Mouse (Mus musculus) adrenal gland, postnatal 25 days (tissue): Measurements from ENCODE around the gene Fam196b. TPM values are rescaled to one million over a fixed set of nuclear protein-coding genes. Genes with fewer than 3 reads are reported as not detected.

Experiments
- DNase-seq: peaks from one replicate; pipeline ENCODE4 v3.0.0; 2021; ENCODE audit warnings: mixed read lengths
- total RNA-seq: library from RNA; stranded (reverse); gene quantifications from 2 replicates; pipeline ENCODE4 v1.2.3, GENCODE M21; 2021

The Fam196b gene
- total RNA-seq, 1 experiment from 2014 or later = not detected

GRCm38 (mm10) chr11:34332344-34333031 lies 17.9 kb downstream of the Fam196b start:
- DNase-seq = no peak

- DNase-seq = no peak
These were observed 23.3 kb downstream of the Fam196b start for GRCm38 (mm10) chr11:34337907-34338306.

- DNase-seq = no peak
These were observed 25.1 kb downstream of the Fam196b start for GRCm38 (mm10) chr11:34339693-34340092.

GRCm38 (mm10) chr11:34343742-34344307 lies 29.2 kb downstream of the Fam196b start:
- no peak for DNase-seq

DNA sequence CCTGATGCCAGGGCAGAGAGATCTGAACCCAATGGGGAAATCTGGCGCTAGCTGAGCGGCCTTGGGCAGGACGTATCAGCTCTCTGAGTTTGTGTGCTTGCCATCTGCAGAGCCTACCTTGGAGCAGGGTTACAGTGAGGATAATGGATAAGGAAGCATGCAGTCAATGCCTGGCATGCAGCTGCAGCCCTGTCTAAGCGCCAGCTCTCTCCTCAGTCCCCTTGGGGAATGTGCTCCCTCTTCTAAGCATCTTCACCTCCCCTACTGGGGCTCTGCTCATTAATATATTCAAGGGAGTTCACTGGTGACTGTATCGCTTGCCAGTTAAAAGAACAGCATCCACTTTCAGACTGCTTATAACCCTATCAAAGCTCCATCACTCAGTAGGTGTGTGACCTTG lies 29.7 kb downstream of the Fam196b start:
- peak; percentile 16 for DNase-seq

- DNase-seq = peak; percentile 73
These were observed 33.8 kb downstream of the Fam196b start for GRCm38 (mm10) chr11:34348287-34348918.

GRCm38 (mm10) chr11:34349453-34350056 lies 34.9 kb downstream of the Fam196b start:
- DNase-seq = no peak

DNA sequence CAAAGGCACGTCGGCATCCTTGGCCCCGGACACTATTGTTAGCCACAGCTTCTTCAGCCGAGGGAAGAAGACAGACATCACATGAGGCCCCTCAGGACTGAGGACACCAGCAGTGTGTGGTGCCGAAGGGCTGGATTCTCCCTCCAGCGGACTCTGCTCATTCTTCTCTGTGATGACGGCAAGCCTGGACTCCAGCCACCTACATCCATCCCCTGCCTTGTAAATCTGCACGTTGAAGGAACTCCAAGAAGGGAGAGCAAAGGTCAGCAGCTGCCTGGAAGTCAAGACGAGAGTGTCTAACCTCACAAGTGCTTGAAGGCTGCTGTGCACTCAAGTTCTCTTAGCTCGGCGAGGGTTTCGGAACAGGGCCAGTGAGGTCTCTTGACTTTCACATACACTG lies 40.8 kb downstream of the Fam196b start:
- DNase-seq = no peak

- DNase-seq = no peak
These were observed 41.5 kb downstream of the Fam196b start for GRCm38 (mm10) chr11:34356109-34356508.

GRCm38 (mm10) chr11:34372224-34372623 lies 57.6 kb downstream of the Fam196b start:
- DNase-seq = no peak

DNA sequence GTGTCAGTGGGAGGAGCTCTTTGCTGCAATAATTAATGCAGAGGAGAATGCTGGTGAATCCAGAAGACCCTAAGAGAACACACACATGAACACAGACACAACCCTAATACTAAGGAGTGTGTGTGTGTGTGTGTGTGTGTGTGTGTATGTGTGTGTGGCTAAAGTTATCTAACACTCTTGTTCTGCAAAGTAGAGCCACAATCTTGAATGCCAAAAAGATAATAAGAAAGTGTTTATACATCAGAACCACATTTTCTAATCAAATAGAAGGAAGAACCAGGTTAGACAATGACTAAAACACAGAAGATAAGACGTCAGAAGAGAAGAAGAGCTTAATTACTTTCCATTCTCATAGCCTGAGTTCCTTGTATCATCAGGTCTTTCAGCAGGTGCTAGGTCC lies 60.9 kb downstream of the Fam196b start:
- DNase-seq = no peak

- no peak for DNase-seq
These were observed 63.0 kb downstream of the Fam196b start for GRCm38 (mm10) chr11:34377649-34378048.

GRCm38 (mm10) chr11:34383501-34383900 lies 68.9 kb downstream of the Fam196b start:
- DNase-seq = no peak

DNA sequence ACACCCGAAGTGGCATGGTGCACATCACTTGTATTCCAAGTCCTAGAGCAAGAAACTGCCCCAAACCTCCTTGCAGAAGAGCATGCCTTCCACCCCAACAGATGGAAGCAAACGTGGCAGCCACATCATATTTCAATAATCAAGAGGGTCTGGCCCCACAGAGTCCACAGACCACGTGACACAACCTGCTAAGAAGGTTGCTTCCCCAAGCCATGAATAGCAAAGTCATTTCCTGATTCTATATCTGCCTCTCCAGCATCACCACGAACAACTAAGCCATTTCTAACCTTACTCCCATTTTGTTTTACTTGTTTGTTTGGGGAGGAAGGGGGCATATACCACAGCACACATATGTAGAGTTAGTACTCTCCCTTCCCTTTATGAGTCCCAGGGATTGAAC lies 69.6 kb downstream of the Fam196b start:
- no peak for DNase-seq

DNA sequence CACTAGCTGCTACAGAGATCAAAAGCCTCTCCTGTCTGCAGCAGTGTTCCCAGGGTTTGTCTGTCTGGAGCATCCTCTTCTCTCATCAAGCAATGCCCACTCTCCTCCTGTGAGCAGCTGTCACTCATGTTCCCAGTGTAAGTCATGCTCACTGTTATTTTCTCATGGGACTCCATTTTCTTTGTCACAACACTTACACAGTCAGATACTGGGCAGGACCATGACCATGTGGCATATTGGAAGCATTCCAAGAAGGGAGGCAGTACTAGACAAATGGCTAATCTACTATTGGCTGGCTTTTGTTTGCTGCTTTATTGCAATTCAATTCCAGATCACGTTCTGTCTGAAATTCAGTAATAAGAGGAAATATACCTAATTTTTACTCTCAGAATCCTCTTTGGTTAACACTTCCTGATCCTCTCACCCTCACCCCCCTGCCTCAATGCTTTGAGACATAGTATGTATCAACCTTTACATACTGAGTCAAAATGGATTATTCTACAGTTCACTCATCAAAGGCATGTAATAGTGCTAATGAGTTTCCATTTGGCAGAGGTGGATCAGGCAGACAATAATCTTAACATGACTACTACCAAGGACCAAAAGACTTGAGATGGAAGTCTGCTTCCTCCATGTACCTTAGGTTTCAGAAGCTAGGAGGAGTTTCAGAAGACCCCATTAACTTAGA lies 70.5 kb downstream of the Fam196b start:
- DNase-seq = no peak

- DNase-seq = no peak
These were observed 74.9 kb downstream of the Fam196b start for GRCm38 (mm10) chr11:34389261-34390116.

- DNase-seq = no peak
These were observed 77.5 kb downstream of the Fam196b start for GRCm38 (mm10) chr11:34392105-34392504.

DNA sequence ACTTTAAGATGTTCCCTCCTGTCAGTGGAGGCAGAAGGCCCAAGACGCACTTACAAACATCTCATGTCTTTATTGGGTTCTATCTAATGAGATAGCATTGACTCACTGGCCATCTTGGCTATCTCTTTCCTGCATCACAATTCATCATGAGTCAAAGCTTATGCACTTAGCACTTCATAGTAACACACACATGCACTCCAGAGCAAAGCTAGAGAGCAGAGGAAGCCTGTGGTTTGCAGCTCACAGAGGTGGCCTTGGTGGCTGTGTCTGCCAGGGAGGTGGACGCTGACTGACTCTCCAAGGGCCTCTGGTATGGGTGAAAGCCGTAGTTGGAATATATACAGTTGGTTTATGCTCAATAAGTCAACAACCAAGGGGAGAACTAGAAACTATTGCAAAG lies 81.2 kb downstream of the Fam196b start:
- DNase-seq = no peak

DNA sequence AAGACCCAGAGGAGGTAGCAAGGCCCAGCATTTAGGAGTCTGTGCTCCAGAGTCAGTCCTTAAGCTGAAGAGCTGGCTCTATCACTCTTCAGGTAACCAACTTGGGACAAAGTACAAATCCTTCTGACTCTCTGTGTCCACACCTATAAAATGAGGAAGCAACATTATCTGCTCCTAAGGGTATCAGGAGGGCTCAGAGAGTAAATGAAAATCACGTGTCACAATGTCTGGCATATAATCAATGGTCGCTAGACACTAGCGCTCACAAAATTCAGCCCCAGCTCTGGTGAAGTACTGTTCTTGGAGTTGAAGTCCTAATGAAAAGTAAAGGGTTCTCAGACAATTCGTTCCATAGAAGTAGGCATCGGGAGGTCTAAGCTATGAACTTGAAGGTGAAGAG lies 83.0 kb downstream of the Fam196b start:
- no peak for DNase-seq

GRCm38 (mm10) chr11:34398555-34398954 lies 83.9 kb downstream of the Fam196b start:
- no peak for DNase-seq

DNA sequence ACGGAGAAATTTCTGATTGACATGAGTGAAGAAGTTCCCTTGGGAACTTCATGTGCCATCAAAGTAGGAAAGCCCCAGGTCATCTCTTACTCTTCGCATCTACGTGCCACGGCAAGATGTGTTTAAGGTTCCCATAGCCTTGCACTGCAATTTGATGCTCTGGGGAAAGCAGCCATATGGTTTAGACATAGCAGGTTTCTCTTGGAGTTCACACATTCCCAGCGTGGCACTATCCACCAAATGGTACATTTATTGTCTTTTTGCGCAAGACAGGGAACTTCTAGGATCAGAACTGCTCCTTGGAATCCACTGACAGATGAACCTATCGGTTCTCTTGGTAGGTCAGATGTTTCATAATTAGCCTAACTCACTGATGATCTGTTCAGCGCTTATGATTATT lies 86.7 kb downstream of the Fam196b start:
- no peak for DNase-seq

DNA sequence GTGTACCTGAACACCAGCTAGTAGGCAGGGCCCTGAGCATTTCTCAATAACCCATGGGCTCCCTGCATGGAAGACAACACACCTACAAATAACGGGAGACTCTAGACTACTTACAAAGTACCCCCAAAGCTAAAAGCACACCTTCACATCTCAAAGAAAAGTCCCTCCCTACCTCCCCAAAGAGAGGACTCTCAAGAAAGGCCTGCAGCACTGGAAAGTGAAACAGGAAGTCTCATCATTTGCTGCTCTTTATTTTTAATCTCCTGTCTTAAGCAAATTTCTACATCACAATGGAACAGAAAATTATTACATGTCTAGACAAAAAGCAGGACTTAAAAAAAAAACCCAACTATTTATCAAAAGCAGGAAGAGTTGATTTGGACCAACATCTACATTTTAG lies 90.7 kb downstream of the Fam196b start:
- DNase-seq = no peak
